Mouse (Mus musculus): Measurements from ENCODE around the gene Sgk1. TPM values are rescaled to one million over a fixed set of nuclear protein-coding genes. Genes with fewer than 3 reads are reported as not detected.

Gene Sgk1
- total and polyA plus RNA-seq, 3 experiments: 0.76 to 16.0 (median 4.3) TPM

DNA sequence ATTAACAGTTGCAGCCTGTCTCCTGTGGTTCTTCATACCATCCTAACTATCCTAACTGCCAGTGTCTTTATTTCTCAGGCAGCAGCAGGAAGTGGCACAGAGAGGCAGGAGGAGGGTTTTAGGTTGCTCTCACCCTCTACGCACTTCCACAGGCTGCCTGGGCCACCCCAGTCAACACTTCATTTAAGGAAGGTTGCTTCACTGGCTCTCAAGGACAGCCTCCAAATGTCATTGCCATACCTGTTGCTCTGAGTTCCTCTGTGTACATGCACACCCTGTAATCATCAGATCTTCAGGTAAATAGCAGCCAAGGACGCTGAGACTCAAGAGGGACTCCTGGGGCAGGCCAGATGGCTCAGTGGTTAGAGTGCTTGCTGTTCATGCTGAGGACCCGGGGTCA lies 31.7 kb upstream of the Sgk1 start:
- Histone ChIP-seq H3K4me1 (ENCODE audit: control insufficient read depth in 1 of 2, insufficient read depth in 2 of 2) (peaks cover 0 to 12% of the 10 kb centered on the region in 2 experiments; a peak in 2 of 4 replicates), H3K36me3 (replicated peaks in 1 of 2; ENCODE audit: control insufficient read depth in 1 of 2, insufficient read depth in 1 of 2, low read length in 1 of 2) (no peaks in the 10 kb centered on the region), H3K27me3 (replicated peaks) (no peaks in the 10 kb centered on the region), H3K79me2 (replicated peaks; ENCODE audit: control insufficient read depth, extremely low read depth, insufficient read depth, poor library complexity, severe bottlenecking) (no peaks in the 10 kb centered on the region), H3K9ac (ENCODE audit: insufficient read depth, low read depth) (no peak overlapping the region), H3K27ac (ENCODE audit: insufficient read depth, low read depth) (no peak overlapping the region), H3K4me3 (replicated peaks in 1 of 3; ENCODE audit: low read depth in 2 of 3, low read length in 2 of 3, poor library complexity in 1 of 3) (no peak overlapping the region), H3K9me3 (replicated peaks; ENCODE audit: low read length) (no peaks in the 10 kb centered on the region), H3K4me2 (ENCODE audit: insufficient read depth, low read depth, poor library complexity, severe bottlenecking) (no peak overlapping the region)
- TF ChIP-seq HCFC1 (IDR thresholded peaks at IDR 0.05; ENCODE audit: low read depth, low read length) (no peak), RAD21 (IDR thresholded peaks at IDR 0.05; ENCODE audit: low read depth, low read length) (no peak), ZKSCAN1 (IDR thresholded peaks at IDR 0.05; ENCODE audit: borderline replicate concordance, low read depth, low read length) (no peak), CHD1 (IDR thresholded peaks at IDR 0.05; ENCODE audit: low read depth, low read length) (no peak), ZNF384 (IDR thresholded peaks at IDR 0.05; ENCODE audit: low read depth, low read length) (no peak), PAX5 (IDR thresholded peaks at IDR 0.05; ENCODE audit: low read length) (no peak), MAZ (IDR thresholded peaks at IDR 0.05; ENCODE audit: low read depth, low read length) (no peak), JUN (IDR thresholded peaks at IDR 0.05; ENCODE audit: insufficient read depth, low read depth, low read length) (no peak), MAX (IDR thresholded peaks at IDR 0.05; ENCODE audit: low read length) (no peak), CHD2 (IDR thresholded peaks at IDR 0.05; ENCODE audit: low read length) (no peak)
- no peak for DNase-seq (ENCODE audit: extremely low read depth)
- dilution Hi-C loops (cut with MboI; ENCODE audit: extremely low pct_ligation_motif_present, extremely low pct_unique_long_range_greater_than_20kb, low sequenced_read_pairs) (no loop called here), in situ Hi-C loops (cut with MboI; ENCODE audit: low pct_ligation_motif_present, low pct_unique_long_range_greater_than_20kb, low sequenced_read_pairs) (no loop called here)

DNA sequence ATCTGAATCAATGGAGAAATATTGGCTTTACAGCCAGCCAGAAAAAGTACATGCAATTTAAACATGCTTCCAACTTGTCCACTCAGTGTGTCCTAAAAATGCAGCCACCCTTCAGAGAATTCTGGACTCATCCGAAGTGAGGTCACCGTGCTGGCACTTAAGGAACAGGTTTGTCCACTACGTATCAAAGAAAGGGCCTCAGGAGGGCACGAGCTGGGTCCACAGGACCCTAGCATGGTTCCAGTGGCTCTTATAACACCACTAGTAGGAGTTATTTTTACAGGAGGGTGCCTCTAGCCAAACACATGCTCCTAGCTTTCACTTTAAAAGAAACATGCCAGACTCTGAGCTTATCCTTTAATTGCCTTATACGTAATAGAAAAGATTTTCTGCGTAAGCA lies 28.9 kb upstream of the Sgk1 start:
- peaks cover 0 to 12% of the 10 kb centered on the region in 2 experiments; a peak in 2 of 4 replicates for H3K4me1 ChIP-seq (ENCODE audit: control insufficient read depth in 1 of 2, insufficient read depth in 2 of 2)
- in situ Hi-C loops (cut with MboI; ENCODE audit: low pct_ligation_motif_present, low pct_unique_long_range_greater_than_20kb, low sequenced_read_pairs): no loop called here
- no peaks in the 10 kb centered on the region for H3K27me3 ChIP-seq (replicated peaks)
- H3K36me3 ChIP-seq (replicated peaks in 1 of 2; ENCODE audit: control insufficient read depth in 1 of 2, insufficient read depth in 1 of 2, low read length in 1 of 2): no peaks in the 10 kb centered on the region
- no peak overlapping the region for H3K9ac ChIP-seq (ENCODE audit: insufficient read depth, low read depth)
- no peak for DNase-seq (ENCODE audit: extremely low read depth)
- H3K9me3 ChIP-seq (replicated peaks; ENCODE audit: low read length): no peaks in the 10 kb centered on the region
- H3K79me2 ChIP-seq (replicated peaks; ENCODE audit: control insufficient read depth, extremely low read depth, insufficient read depth, poor library complexity, severe bottlenecking): no peaks in the 10 kb centered on the region
- dilution Hi-C loops (cut with MboI; ENCODE audit: extremely low pct_ligation_motif_present, extremely low pct_unique_long_range_greater_than_20kb, low sequenced_read_pairs): no loop called here
- TF ChIP-seq ZMIZ1 (IDR thresholded peaks at IDR 0.05; ENCODE audit: low read depth, low read length) (no peak), ZC3H11A (IDR thresholded peaks at IDR 0.05; ENCODE audit: low read depth, low read length) (no peak), MAX (IDR thresholded peaks at IDR 0.05; ENCODE audit: low read length) (no peak), EP300 (IDR thresholded peaks at IDR 0.05; ENCODE audit: low read length) (no peak), JUN (IDR thresholded peaks at IDR 0.05; ENCODE audit: insufficient read depth, low read depth, low read length) (no peak), USF1 (IDR thresholded peaks at IDR 0.05; ENCODE audit: low read depth, low read length) (no peak), CHD1 (IDR thresholded peaks at IDR 0.05; ENCODE audit: low read depth, low read length) (no peak), TBP (conservative IDR thresholded peaks at IDR 0.05; ENCODE audit: low read depth, low read length) (no peak), E2F4 (IDR thresholded peaks at IDR 0.05; ENCODE audit: insufficient replicate concordance, low read depth, low read length) (no peak), KAT2A (IDR thresholded peaks at IDR 0.05; ENCODE audit: insufficient replicate concordance, low read length) (no peak), MEF2A (IDR thresholded peaks at IDR 0.05; ENCODE audit: borderline replicate concordance, low read depth, low read length) (no peak)
- no peak overlapping the region for H3K4me3 ChIP-seq (replicated peaks in 1 of 3; ENCODE audit: low read depth in 2 of 3, low read length in 2 of 3, poor library complexity in 1 of 3)
- no peak overlapping the region for H3K4me2 ChIP-seq (ENCODE audit: insufficient read depth, low read depth, poor library complexity, severe bottlenecking)
- no peak overlapping the region for H3K27ac ChIP-seq (ENCODE audit: insufficient read depth, low read depth)

Measured in CH12.LX (cell line).